31 mouse cellular contexts compared by ENCODE assay signal in genomic region chr4:117117931-117118330, GRCm38 (mm10). TPM values are rescaled to one million over a fixed set of nuclear protein-coding genes. Genes with fewer than 3 reads are reported as not detected.
A peak's percentile ranks its signal among the peaks of the same experiment; 100 is the strongest.
DNase-seq lines count a peak whose midpoint lies in the region; ATAC-seq and TF ChIP-seq lines count a peak whose summit lies in the region.
"Had no signal": no experiment of that assay in that cellular context is flagged by ENCODE, and none has a peak within 500 bp of the region (broad histone marks: within the 10 kb centered on the region; RNA-seq: fewer than 3 reads in every experiment).

No protein-coding gene starts in this region.

- peak overlapping the region; percentile 46 for H3K27ac ChIP-seq in bone marrow, adult 2 months (ENCODE audit: control insufficient read depth, insufficient read depth, low read depth, low read length, poor library complexity)
- no peak overlapping the region for H3K27ac ChIP-seq in forebrain, embryonic 11.5 days (ENCODE audit: low read depth, low read length)
- H3K27ac ChIP-seq: embryonic facial prominence, embryonic 12.5 days; embryonic facial prominence, embryonic 15.5 days; forebrain, embryonic 13.5 days; heart, embryonic 15.5 days; hindbrain, embryonic 10.5 days; hindbrain, embryonic 13.5 days; intestine, embryonic 15.5 days had no signal

- H3K9me3 ChIP-seq in forebrain, embryonic 11.5 days (ENCODE audit: control insufficient read depth, low read length) = no peaks in the 10 kb centered on the region
- H3K9me3 ChIP-seq: embryonic facial prominence, embryonic 12.5 days; embryonic facial prominence, embryonic 15.5 days; forebrain, embryonic 13.5 days; G1E; heart, embryonic 12.5 days; heart, embryonic 15.5 days; hindbrain, embryonic 10.5 days; hindbrain, embryonic 13.5 days; intestine, embryonic 15.5 days had no signal

- no peak overlapping the region for H3K4me2 ChIP-seq in forebrain, embryonic 11.5 days (ENCODE audit: low read depth, low read length, severe bottlenecking)
- H3K4me2 ChIP-seq: embryonic facial prominence, embryonic 12.5 days; embryonic facial prominence, embryonic 15.5 days; forebrain, embryonic 13.5 days; heart, embryonic 12.5 days; heart, embryonic 15.5 days; hindbrain, embryonic 13.5 days; intestine, embryonic 15.5 days had no signal

- H3K36me3 ChIP-seq in forebrain, embryonic 11.5 days (ENCODE audit: control insufficient read depth, insufficient read depth, low read length) = no peaks in the 10 kb centered on the region
- H3K36me3 ChIP-seq: heart, embryonic 12.5 days; heart, embryonic 15.5 days; intestine, embryonic 15.5 days had no signal

- no peak for TF ChIP-seq POLR2A in bone marrow, adult 2 months (IDR thresholded peaks at IDR 0.05; ENCODE audit: borderline replicate concordance, control insufficient read depth, low read depth, low read length)

- H3K27me3 ChIP-seq in forebrain, embryonic 11.5 days (ENCODE audit: control insufficient read depth, insufficient read depth, low read length) = no peaks in the 10 kb centered on the region
- H3K27me3 ChIP-seq: CH12.LX; embryonic facial prominence, embryonic 12.5 days; embryonic facial prominence, embryonic 15.5 days; forebrain, embryonic 13.5 days; heart, embryonic 12.5 days; heart, embryonic 15.5 days; hindbrain, embryonic 13.5 days; intestine, embryonic 15.5 days had no signal

- WGBS in bone marrow, adult 2 months = 60% methylated on average over 7 of the region's 7 CpGs
- WGBS in forebrain, embryonic 11.5 days = 96% methylated on average over 7 of the region's 7 CpGs

- H3K4me1 ChIP-seq in bone marrow, adult 2 months (ENCODE audit: control insufficient read depth, insufficient read depth, low read length) = peaks cover 1% of the 10 kb centered on the region; the same call in 1 of the 2 replicates
- H3K4me1 ChIP-seq in forebrain, embryonic 11.5 days (replicated peaks; ENCODE audit: control insufficient read depth, insufficient read depth, low read length) = peaks cover 5% of the 10 kb centered on the region
- H3K4me1 ChIP-seq: embryonic facial prominence, embryonic 12.5 days had no signal

- no peak overlapping the region for H3K9ac ChIP-seq in forebrain, embryonic 11.5 days (ENCODE audit: low read length)
- H3K9ac ChIP-seq: embryonic facial prominence, embryonic 12.5 days; embryonic facial prominence, embryonic 15.5 days; forebrain, embryonic 13.5 days; heart, embryonic 12.5 days; heart, embryonic 15.5 days; hindbrain, embryonic 13.5 days; intestine, embryonic 15.5 days had no signal

- TF ChIP-seq CTCF in bone marrow, adult 2 months (IDR thresholded peaks at IDR 0.05; ENCODE audit: control insufficient read depth, insufficient read depth, low read length) = no peak

- peak; percentile 22 for DNase-seq in cerebellum, adult 9-10 months
- no peak for DNase-seq in cerebellum, postnatal 10 days
- no peak for DNase-seq in frontal cortex, postnatal 25 days (ENCODE audit: low spot score in 2 of 2)
- DNase-seq in forebrain, embryonic 11.5 days (ENCODE audit: low spot score) = no peak
- DNase-seq: adrenal gland, adult 8-10 months; adrenal gland, postnatal 25 days; cerebellum, adult 2 months; cerebellum, postnatal 25 days; gastrocnemius, postnatal 25 days; heart, adult 18-20 months; heart, postnatal 10 days; heart, postnatal 36 days; kidney, adult 11 months; kidney, adult 9 months had no signal

- peak; percentile 13 for ATAC-seq in megakaryocyte, adult 5-6 weeks (ENCODE audit: poor library complexity, severe bottlenecking)
- no peak for ATAC-seq in forebrain, embryonic 11.5 days (replicated peaks; ENCODE audit: low FRiP score)
- ATAC-seq: activated CD4-positive, CD25-positive, alpha-beta regulatory T cell, adult 4 months; forebrain, embryonic 13.5 days; forebrain, embryonic 16.5 days; hindbrain, embryonic 16.5 days; intestine, embryonic 15.5 days had no signal

- no peak overlapping the region for H3K4me3 ChIP-seq in bone marrow, adult 2 months (replicated peaks; ENCODE audit: control insufficient read depth, low read depth, low read length)
- H3K4me3 ChIP-seq in forebrain, embryonic 11.5 days (ENCODE audit: low read depth, low read length) = no peak overlapping the region
- H3K4me3 ChIP-seq: embryonic facial prominence, embryonic 12.5 days; embryonic facial prominence, embryonic 15.5 days; forebrain, embryonic 13.5 days; heart, embryonic 12.5 days; heart, embryonic 15.5 days; hindbrain, embryonic 10.5 days; hindbrain, embryonic 13.5 days; intestine, embryonic 15.5 days had no signal

RNA-seq across cellular contexts. Expression of gene Btbd19, which starts 7.6 kb away (rescaled TPM):
- 2.9 and 7.0 TPM in 2 replicates for polyA plus RNA-seq in bone marrow, adult 2 months (2011; ENCODE audit: insufficient read depth, insufficient read length, low replicate concordance, missing spikeins)
- 5.3 and 5.9 TPM in 2 replicates for total RNA-seq in megakaryocyte, adult 5-6 weeks (2015)
- 10.4 and 11.1 TPM in 2 replicates for total RNA-seq in megakaryocyte, adult 5-6 weeks (2017)
- polyA plus RNA-seq in forebrain, embryonic 11.5 days (2014; fragmentation: Nextera tagmentation; extraction: Ambion mirVana) = 4.1 and 6.5 TPM in 2 replicates

RNA-seq across cellular contexts. Expression of gene Tctex1d4, which starts 8.7 kb away (rescaled TPM):
- not detected in 2 replicates for polyA plus RNA-seq in bone marrow, adult 2 months (2011; ENCODE audit: insufficient read depth, insufficient read length, low replicate concordance, missing spikeins)
- total RNA-seq in megakaryocyte, adult 5-6 weeks (2015) = 2.1 TPM in 1 of 2 replicates, not detected in the other
- 0.53 and 2.8 TPM in 2 replicates for total RNA-seq in megakaryocyte, adult 5-6 weeks (2017)
- polyA plus RNA-seq in forebrain, embryonic 11.5 days (2014; fragmentation: Nextera tagmentation; extraction: Ambion mirVana) = not detected in 2 replicates
- total RNA-seq: adrenal gland, adult 8-10 months; adrenal gland, postnatal 25 days; common myeloid progenitor, adult 5-6 weeks; gastrocnemius, adult 8-10 months; gastrocnemius, postnatal 25 days; heart, postnatal 36 days had no signal
- polyA plus RNA-seq: embryonic facial prominence, embryonic 12.5 days; forebrain, embryonic 13.5 days; heart, embryonic 12.5 days; heart, embryonic 15.5 days; intestine, embryonic 15.5 days had no signal

RNA-seq across cellular contexts. Expression of gene Plk3, which starts 15.8 kb away (rescaled TPM):
- 3.1 and 7.8 TPM in 2 replicates for polyA plus RNA-seq in bone marrow, adult 2 months (2011; ENCODE audit: insufficient read depth, insufficient read length, low replicate concordance, missing spikeins)
- 4.9 and 6.2 TPM in 2 replicates for total RNA-seq in megakaryocyte, adult 5-6 weeks (2015)
- total RNA-seq in megakaryocyte, adult 5-6 weeks (2017) = 3.0 and 4.2 TPM in 2 replicates
- 16.0 and 17.4 TPM in 2 replicates for polyA plus RNA-seq in forebrain, embryonic 11.5 days (2014; fragmentation: Nextera tagmentation; extraction: Ambion mirVana)

RNA-seq across cellular contexts. Expression of gene Ptch2, which starts 22.1 kb away (rescaled TPM):
- 1.5 and 2.8 TPM in 2 replicates for polyA plus RNA-seq in bone marrow, adult 2 months (2011; ENCODE audit: insufficient read depth, insufficient read length, low replicate concordance, missing spikeins)
- total RNA-seq in megakaryocyte, adult 5-6 weeks (2015) = 0.13 and 0.34 TPM in 2 replicates
- total RNA-seq in megakaryocyte, adult 5-6 weeks (2017) = 0.08 and 0.11 TPM in 2 replicates
- 5.8 and 6.4 TPM in 2 replicates for polyA plus RNA-seq in forebrain, embryonic 11.5 days (2014; fragmentation: Nextera tagmentation; extraction: Ambion mirVana)
- total RNA-seq: common myeloid progenitor, adult 5-6 weeks had no signal
- polyA plus RNA-seq: activated CD4-positive, CD25-positive, alpha-beta regulatory T cell, adult 4 months; G1E had no signal

RNA-seq across cellular contexts. Expression of gene Rps8, which starts 38.1 kb away (rescaled TPM):
- 2,334 and 3,425 TPM in 2 replicates for polyA plus RNA-seq in bone marrow, adult 2 months (2011; ENCODE audit: insufficient read depth, insufficient read length, low replicate concordance, missing spikeins)
- total RNA-seq in megakaryocyte, adult 5-6 weeks (2015) = 2,618 and 2,625 TPM in 2 replicates
- total RNA-seq in megakaryocyte, adult 5-6 weeks (2017) = 984 and 1,065 TPM in 2 replicates
- 797 and 841 TPM in 2 replicates for polyA plus RNA-seq in forebrain, embryonic 11.5 days (2014; fragmentation: Nextera tagmentation; extraction: Ambion mirVana)
